Mouse (Mus musculus): ENCODE measurements around the gene Klhl23.

GRCm38 (mm10) chr2:69818350-69819085 is 3.2 kb upstream of the Klhl23 start:
- no peak for TF ChIP-seq MYOG (IDR thresholded peaks at IDR 0.05; ENCODE audit: control insufficient read depth, extremely low read depth, insufficient read length)
- TF ChIP-seq MYOD1 (IDR thresholded peaks at IDR 0.05; ENCODE audit: control insufficient read depth, insufficient read length, low read depth), result no peak
- no peak for TF ChIP-seq CTCF (IDR thresholded peaks at IDR 0.05; ENCODE audit: control insufficient read depth, insufficient read depth, insufficient read length)
- no peak for TF ChIP-seq USF1 (IDR thresholded peaks at IDR 0.05; ENCODE audit: low read depth)
- TF ChIP-seq MAX (IDR thresholded peaks at IDR 0.05), result no peak
- no peak for TF ChIP-seq CEBPB (IDR thresholded peaks at IDR 0.05; ENCODE audit: low read depth)
- TF ChIP-seq FOSL1 (IDR thresholded peaks at IDR 0.05; ENCODE audit: insufficient read depth, low read length, poor library complexity, severe bottlenecking), result no peak

Data from C2C12 (cell line).